Mouse (Mus musculus) telencephalon, adult 2 months (tissue): ENCODE measurements at regions not wholly inside any gene's neighbourhood (a gene's known extent, or its start where the extent isn't known, plus 50 kb on each side); places are given as distances from the start of the nearest gene placed in this dataset.

Experiments
- DNase-seq: peaks from one replicate; pipeline ENCODE4 v3.0.0-alpha.2; 2011; ENCODE audit warnings: low read depth, low spot score

DNA sequence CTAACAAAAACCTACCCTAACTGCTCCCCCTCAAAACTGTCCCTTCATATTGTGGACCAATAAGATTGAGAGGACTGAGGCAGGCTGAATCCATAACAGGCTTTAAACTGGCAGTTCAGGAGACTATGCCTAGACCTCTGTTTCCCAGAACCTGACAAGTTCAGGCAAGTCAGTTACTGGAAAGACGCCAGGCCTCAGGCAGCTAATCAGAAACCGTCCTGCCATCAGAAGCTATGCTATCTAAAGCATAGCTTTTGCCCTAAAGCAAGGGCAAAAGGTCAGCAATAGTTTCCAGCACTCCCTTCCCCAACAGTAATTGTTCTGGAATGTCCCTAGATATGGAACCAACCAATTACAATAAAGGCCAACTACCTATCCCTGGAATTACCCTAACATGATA lies 273.0 kb downstream of the Bche start:
- no peak for DNase-seq

DNA sequence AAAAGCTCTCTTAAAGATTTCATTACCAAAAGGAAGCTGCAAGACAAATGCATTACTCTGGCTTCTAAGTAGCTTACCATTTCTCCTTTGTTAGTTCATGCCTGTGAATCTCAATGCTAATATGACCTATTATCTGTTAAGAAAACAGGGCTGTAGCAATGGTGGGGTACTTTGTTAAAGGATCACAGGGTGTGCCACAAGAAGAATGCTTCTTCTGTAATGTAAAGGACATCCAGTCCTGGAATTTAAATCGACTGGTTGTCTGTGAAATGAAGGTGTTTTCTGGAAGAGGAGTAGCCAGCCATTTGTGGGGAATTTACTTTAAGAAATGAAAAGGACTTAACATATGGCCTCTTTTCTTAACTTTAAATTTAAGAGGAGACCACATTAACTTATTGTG lies 273.9 kb downstream of the Bche start:
- DNase-seq: no peak

DNA sequence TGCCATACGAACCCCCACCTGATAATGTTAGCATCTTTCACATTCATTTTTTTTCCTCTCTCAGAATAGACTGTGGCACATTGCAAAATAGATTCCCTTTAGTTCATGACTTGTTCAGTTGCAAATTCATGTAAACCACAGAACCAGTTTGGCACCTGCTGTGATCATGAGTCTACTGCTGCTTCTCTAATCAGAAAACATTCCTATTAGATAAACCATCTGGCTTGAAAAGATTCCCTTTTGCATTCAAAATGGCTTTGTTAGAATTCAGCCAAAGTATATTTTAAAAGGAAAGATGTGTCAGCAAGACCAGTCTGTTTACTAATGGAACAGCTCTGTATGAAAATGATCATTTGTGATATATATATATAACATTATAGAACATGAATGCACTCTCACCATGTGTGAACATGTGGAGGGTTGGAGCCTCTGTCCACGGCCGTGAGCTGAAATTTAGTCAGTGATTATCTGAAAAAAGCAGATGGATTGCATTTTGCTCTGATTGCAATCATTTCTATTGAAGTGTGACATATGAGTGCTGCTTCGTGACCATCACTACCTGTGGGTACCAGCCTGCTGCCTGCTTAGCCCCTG lies 298.2 kb downstream of the Bche start:
- DNase-seq: peak; percentile 55

DNA sequence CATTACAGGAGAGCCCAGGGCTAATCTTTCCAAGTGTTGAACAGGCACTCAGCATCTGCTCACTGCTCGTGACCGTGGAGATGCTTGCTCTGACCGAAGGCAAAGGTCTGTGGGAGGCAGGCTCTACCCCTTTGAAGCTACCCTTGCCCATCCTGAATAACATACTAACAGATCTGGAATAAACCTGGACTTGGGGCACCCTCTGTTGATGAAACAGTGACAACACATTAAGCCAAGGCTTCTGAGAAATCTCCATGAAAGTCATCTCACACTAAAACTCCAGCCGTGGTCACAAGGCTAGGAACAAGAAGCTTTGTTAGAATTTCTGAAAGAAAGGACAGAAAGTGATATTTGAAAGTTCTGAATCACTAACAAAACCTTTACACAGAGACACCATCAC lies 306.8 kb downstream of the Bche start:
- DNase-seq: no peak

- DNase-seq: no peak
Observed at GRCm38 (mm10) chr3:73395808-73396207, 312.4 kb downstream of the Bche start.

DNA sequence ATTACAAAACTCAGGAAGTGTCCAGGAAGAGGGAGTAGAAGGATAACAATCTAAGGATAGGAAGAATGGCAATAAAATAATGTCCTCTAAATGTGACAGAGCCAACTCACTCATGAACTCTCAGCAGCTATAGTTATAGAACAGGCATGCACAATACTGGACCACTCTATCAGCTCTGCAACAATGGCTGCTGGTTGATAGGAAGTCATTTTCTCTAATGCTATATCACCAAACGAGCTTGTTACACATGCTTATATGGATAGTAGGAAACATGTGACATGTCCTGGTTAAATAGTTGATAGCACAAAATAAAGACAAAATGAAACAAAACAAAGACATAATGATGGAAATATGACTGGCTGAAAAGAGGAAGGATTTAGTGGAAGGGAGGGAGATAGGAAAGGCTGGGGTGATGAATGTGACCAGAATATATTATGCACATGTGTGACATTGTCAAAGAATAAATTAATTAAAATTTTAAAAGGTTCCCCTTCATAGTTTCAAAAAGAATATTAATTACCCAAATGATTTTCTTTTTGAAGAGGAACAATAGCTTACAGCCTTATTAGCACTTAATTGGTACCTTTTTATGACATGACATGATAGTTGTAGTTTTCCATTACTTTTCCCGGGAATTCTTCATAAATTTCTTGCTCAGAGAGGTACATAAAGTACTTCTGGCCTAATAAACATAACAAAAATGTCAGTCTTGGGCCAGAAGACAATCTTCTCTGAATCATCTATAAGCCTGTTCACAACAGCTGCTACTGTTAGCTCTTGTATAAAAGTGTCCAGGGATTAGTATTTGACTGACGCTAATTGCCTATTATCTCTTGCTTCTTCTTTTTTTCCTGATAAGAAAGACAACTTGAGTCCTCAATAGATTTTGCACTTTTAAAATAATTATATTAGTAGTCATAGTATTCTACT lies 318.2 kb downstream of the Bche start:
- no peak for DNase-seq

GRCm38 (mm10) chr3:73354861-73355496 lies 297.4 kb upstream of the Slitrk3 start:
- DNase-seq: peak; percentile 29

- DNase-seq: peak; percentile 80
Observed at GRCm38 (mm10) chr3:73343199-73343598, 285.6 kb upstream of the Slitrk3 start.

- peak; percentile 41 for DNase-seq
Observed at GRCm38 (mm10) chr3:73339730-73340129, 282.1 kb upstream of the Slitrk3 start.

- DNase-seq: peak; percentile 36
Observed at GRCm38 (mm10) chr3:73323214-73323613, 265.6 kb upstream of the Slitrk3 start.
